Mouse (Mus musculus) forebrain, postnatal 0 days (tissue): ENCODE measurements around the gene 4930426L09Rik. TPM values are rescaled to one million over a fixed set of nuclear protein-coding genes. Genes with fewer than 3 reads are reported as not detected.

Source experiments
- ATAC-seq: fragments of 200-750 bp; cut with Nextera tagmentation; 2 replicates; pipeline ENCODE4 v1.8.0; 2017; ENCODE audit warnings: mild to moderate bottlenecking, moderate library complexity
- DNase-seq: peaks from one replicate; pipeline ENCODE4 v3.0.0-alpha.2; 2015
- H3K27ac ChIP-seq: fragments of 300-500 bp; sonication (generic); 2 replicates; pipeline ENCODE4 v1.5.1; 2014; ENCODE audit warnings: low read depth, mild to moderate bottlenecking, antibody characterized with exemption, low read length, moderate library complexity, mixed read lengths
- H3K27me3 ChIP-seq: fragments of 300-500 bp; sonication (generic); 2 replicates; pipeline ENCODE4 v1.6.1; 2014; ENCODE audit warnings: mild to moderate bottlenecking, low read length, mixed read lengths; ENCODE audit not compliant: insufficient read depth
- H3K36me3 ChIP-seq: fragments of 300-500 bp; sonication (generic); 2 replicates; pipeline ENCODE4 v1.6.1; 2014; ENCODE audit warnings: mild to moderate bottlenecking, moderate library complexity; ENCODE audit not compliant: insufficient read depth
- H3K4me1 ChIP-seq: fragments of 300-500 bp; sonication (generic); 2 replicates; pipeline ENCODE4 v1.6.1; 2014; ENCODE audit warnings: antibody characterized with exemption; ENCODE audit not compliant: insufficient read depth
- H3K4me2 ChIP-seq: fragments of 300-500 bp; sonication (generic); 2 replicates; pipeline ENCODE4 v1.6.1; 2014; ENCODE audit warnings: low read depth, mild to moderate bottlenecking, moderate library complexity
- H3K4me3 ChIP-seq: fragments of 300-500 bp; sonication (generic); 2 replicates; pipeline ENCODE4 v1.5.1; 2014; ENCODE audit warnings: low read depth, low read length, mixed read lengths
- H3K9ac ChIP-seq: fragments of 300-500 bp; sonication (generic); 2 replicates; pipeline ENCODE4 v1.6.1; 2014; ENCODE audit warnings: mild to moderate bottlenecking
- H3K9me3 ChIP-seq: fragments of 300-500 bp; sonication (generic); 2 replicates; pipeline ENCODE4 v1.6.1; 2016; ENCODE audit warnings: low read length
- CTCF ChIP-seq: sonication (generic); IDR thresholded peaks from 2 replicates; pipeline ENCODE4 v1.5.1; 2016; ENCODE audit warnings: antibody characterized with exemption, control low read depth, low read depth
- WGBS: fragments of 180-500 bp; shearing (Covaris S2); extraction: QIAGEN DNeasy Blood & Tissue Kit; methylation state at CpG from one replicate; pipeline ENCODE4 v1.1.7; 2014; 5-methylcytosine and 5-hydroxymethylcytosine counted together
- polyA plus RNA-seq: library from polyadenylated mRNA; unstranded; fragments of >200 nt; fragmentation: Nextera tagmentation; extraction: Ambion mirVana; gene quantifications from 2 replicates; pipeline ENCODE4 v1.2.1, GENCODE M21; 2015
- total RNA-seq: library from RNA; depleted of rRNA; stranded (reverse); fragments of >200 nt; gene quantifications from 2 replicates; pipeline ENCODE4 v1.2.3, GENCODE M21; 2014

Gene 4930426L09Rik
- total and polyA plus RNA-seq, 2 experiments from 2014 or later, result 0.29 to 0.58 TPM

DNA sequence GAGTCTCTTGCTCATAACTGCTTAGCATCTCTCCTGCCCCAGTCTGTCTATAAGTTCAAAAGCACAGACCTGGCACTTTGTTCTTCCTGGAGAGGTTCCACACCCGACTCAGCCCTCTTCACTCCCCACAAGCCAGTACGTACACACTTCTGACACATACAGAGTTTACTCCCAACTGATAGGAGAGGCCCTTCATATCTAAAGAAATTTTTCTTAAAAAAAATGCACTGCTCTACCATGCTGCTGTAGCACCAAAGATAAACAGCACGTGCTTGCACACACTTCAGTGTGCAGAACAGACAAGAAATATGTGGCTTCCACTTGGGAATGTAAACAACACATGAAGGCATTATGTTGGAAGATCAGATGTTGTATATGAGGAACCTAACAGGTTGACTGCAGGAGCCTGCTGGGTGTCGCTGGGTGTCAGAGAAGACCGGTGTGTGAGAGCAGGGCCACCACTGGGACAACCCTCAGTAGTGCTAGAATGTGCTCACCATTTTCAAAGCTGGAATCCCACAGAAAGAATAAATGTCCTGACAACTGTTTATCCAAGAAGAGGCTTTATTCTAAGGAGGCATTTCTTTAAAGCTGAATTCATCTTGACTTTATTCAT is 29.0 kb upstream of the 4930426L09Rik start:
- no peak for TF ChIP-seq CTCF
- H3K4me2 ChIP-seq, result no peak overlapping the region
- no peak overlapping the region for H3K4me3 ChIP-seq
- H3K36me3 ChIP-seq, result no peaks in the 10 kb centered on the region
- H3K9ac ChIP-seq, result no peak overlapping the region
- DNase-seq (no peak), ATAC-seq (no peak)
- H3K27ac ChIP-seq, result no peak overlapping the region
- no peaks in the 10 kb centered on the region for H3K4me1 ChIP-seq
- 79% methylated on average over 5 of the region's 5 CpGs for WGBS
- H3K27me3 ChIP-seq, result no peaks in the 10 kb centered on the region
- 0 out of 2 replicates have a peak, but pooled peaks cover 6% of the 10 kb centered on the region for H3K9me3 ChIP-seq

DNA sequence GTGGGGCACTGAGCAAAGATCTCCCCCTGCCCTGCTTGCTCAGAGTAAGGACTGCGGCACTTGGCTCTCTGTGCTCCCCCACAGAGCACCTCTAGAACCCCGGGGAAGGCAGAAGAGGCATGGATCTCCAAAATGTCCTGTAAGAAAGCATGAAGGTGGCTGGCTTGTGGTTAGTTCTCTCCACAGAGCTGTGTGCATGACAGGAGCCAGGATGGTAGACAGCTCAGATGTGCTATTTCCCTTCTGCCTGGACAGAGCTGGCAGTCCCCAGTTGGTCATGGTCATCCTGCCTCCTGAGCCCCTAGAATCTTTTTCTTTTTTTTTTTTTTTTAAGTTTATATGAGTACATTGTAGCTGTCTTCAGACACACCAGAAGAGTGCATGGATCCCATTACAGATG is 27.7 kb upstream of the 4930426L09Rik start:
- H3K9me3 ChIP-seq, result 0 out of 2 replicates have a peak, but pooled peaks cover 6% of the 10 kb centered on the region
- no peak overlapping the region for H3K9ac ChIP-seq
- no peaks in the 10 kb centered on the region for H3K4me1 ChIP-seq
- no peaks in the 10 kb centered on the region for H3K27me3 ChIP-seq
- no peak for ATAC-seq
- H3K4me2 ChIP-seq, result no peak overlapping the region
- WGBS, result 96% methylated on average over 2 of the region's 2 CpGs
- TF ChIP-seq CTCF, result no peak
- H3K27ac ChIP-seq, result no peak overlapping the region
- H3K36me3 ChIP-seq, result no peaks in the 10 kb centered on the region
- DNase-seq, result no peak
- H3K4me3 ChIP-seq, result no peak overlapping the region

DNA sequence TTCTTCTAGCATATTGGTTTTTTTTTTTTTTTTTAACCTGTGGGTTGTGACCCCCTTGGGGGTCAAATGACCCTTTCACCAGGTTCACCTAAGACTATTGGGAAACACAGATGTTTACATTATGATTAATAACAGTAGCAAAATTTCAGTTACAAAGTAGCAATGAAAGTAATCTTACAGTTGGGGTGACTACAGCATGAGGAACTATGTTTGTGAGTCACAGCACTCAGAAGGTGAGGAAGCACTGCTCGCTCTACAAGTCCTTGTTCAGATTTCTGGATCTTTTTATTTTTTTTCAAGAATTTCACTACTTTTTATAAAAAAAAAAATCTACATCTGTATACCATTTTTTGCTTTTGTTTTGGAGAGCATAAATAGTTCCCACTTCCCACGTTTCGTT is 26.6 kb upstream of the 4930426L09Rik start:
- no peak overlapping the region for H3K4me2 ChIP-seq
- no peaks in the 10 kb centered on the region for H3K27me3 ChIP-seq
- H3K9me3 ChIP-seq, result 0 out of 2 replicates have a peak, but pooled peaks cover 6% of the 10 kb centered on the region
- H3K36me3 ChIP-seq, result no peaks in the 10 kb centered on the region
- ATAC-seq (no peak), DNase-seq (no peak)
- no peak overlapping the region for H3K27ac ChIP-seq
- H3K4me1 ChIP-seq, result no peaks in the 10 kb centered on the region
- 90% methylated on average over 3 of the region's 3 CpGs for WGBS
- TF ChIP-seq CTCF, result no peak
- no peak overlapping the region for H3K4me3 ChIP-seq
- H3K9ac ChIP-seq, result no peak overlapping the region

DNA sequence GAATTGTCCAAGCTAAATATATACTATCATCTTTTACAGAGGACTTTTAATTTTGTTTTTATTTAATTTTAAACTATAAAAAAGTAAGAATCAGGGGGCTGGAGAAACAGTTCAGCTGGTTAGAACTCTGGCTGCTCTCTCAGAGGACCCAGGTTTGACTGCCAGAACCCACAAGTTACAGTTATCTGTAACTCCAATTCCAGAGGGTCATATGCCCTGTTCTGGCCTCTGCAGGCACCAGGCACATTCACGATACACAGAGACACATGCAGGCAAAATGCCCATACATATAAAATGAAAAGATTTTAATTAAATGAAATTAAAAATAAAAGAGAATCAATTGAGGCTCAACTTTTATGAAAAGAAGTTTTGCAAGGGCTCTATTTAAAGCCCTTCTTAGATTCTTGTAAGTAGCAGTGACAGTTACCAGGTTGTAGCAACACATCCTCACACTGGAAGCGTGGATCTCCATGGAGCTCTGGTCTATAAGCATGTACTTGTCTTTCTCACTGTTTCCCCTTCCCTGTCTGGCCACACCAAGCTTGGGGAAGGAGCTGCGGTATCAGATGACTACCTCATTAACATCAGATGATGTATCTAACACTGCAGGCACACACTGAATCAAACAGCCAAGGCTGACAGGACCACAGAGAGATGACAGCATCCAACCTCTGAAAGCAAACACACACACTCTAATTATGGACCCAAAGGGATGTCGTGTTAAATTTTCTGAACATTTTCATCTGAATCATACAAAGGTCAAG is 23.1 kb upstream of the 4930426L09Rik start:
- H3K27ac ChIP-seq, result no peak overlapping the region
- no peaks in the 10 kb centered on the region for H3K27me3 ChIP-seq
- H3K36me3 ChIP-seq, result no peaks in the 10 kb centered on the region
- 49% methylated on average over 4 of the region's 4 CpGs for WGBS
- no peaks in the 10 kb centered on the region for H3K4me1 ChIP-seq
- no peak overlapping the region for H3K4me3 ChIP-seq
- no peak overlapping the region for H3K4me2 ChIP-seq
- H3K9ac ChIP-seq, result no peak overlapping the region
- DNase-seq (no peak), ATAC-seq (no peak)
- no peak for TF ChIP-seq CTCF
- H3K9me3 ChIP-seq, result 0 out of 2 replicates have a peak, but pooled peaks cover 6% of the 10 kb centered on the region

DNA sequence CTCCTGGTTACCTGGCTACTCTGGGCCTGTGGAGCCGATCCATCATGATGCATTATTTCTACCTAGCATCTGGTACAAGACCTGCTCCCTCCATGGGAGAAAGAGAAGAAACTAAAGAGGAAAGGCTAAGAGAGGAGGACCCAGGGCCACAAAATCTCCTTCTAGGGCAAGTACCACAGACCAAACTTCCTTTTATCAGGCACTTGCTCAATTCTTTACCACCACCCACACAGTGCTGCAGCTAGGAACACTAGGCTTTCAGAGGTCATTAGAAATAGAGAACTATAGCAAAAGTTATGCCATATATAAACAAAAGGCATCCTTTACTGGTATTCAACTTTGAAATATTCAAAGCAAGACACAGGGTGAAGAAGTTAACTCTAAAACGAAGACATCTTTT is 22.0 kb upstream of the 4930426L09Rik start:
- H3K4me2 ChIP-seq, result no peak overlapping the region
- no peak for TF ChIP-seq CTCF
- no peak overlapping the region for H3K4me3 ChIP-seq
- H3K36me3 ChIP-seq, result no peaks in the 10 kb centered on the region
- H3K9me3 ChIP-seq, result 0 out of 2 replicates have a peak, but pooled peaks cover 6% of the 10 kb centered on the region
- DNase-seq (no peak), ATAC-seq (no peak)
- no peaks in the 10 kb centered on the region for H3K27me3 ChIP-seq
- H3K27ac ChIP-seq, result no peak overlapping the region
- no peak overlapping the region for H3K9ac ChIP-seq
- no peaks in the 10 kb centered on the region for H3K4me1 ChIP-seq
- 94% methylated on average over 2 of the region's 2 CpGs for WGBS

DNA sequence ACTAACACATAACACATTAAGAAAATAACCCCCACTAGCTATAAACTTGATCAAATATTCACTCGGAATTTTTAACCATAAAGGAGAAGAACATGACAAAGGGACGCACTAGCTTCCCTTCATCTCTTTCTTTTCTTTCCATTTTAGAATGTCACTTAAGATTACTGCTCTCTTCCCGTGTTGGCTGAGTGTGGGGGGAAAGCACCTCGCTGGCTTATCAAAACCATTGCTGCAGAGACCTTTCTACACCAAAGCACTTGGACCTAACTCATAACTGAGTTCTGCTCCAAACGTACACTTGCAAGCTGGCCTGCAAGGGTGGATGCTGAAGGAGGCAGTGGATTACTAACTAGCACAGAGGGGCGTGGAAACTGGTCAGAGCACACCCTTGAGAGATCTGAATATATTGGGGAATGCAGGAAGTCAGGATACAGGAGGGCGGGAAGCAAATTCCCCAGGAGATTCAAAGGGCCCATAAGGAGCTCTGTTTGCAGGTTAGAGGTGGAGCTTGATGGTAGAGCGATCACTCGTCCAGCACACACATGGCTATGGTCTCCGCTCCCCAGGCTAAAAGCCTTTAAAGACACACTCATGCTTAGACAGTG is 20.8 kb upstream of the 4930426L09Rik start:
- Histone ChIP-seq H3K4me2 (no peak overlapping the region), H3K4me1 (no peaks in the 10 kb centered on the region), H3K27ac (no peak overlapping the region), H3K27me3 (no peaks in the 10 kb centered on the region), H3K36me3 (no peaks in the 10 kb centered on the region), H3K9ac (no peak overlapping the region), H3K4me3 (no peak overlapping the region), H3K9me3 (0 out of 2 replicates have a peak, but pooled peaks cover 6% of the 10 kb centered on the region)
- ATAC-seq (no peak), DNase-seq (no peak)
- no peak for TF ChIP-seq CTCF
- 89% methylated on average over 10 of the region's 10 CpGs for WGBS

DNA sequence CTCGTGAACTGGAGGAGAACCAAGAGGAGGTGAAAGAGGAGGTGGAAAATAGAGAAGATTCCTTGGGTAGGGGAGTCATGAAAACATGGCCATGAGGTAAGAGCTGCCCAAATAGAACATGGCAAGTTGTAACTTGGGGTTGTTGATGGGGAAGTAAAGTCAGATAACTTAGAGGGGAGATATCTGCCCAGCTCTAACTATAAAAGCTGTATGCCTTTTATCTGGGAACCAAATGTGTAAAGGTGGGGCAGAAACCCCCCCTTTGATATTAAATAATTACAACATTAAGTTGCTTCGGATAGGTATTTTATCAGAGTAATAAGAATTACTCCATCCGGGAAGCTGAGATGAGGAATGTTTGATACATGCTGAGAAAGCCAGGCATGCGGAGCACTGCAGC is 19.1 kb upstream of the 4930426L09Rik start:
- H3K9ac ChIP-seq, result no peak overlapping the region
- ATAC-seq, result no peak
- no peak overlapping the region for H3K27ac ChIP-seq
- no peak overlapping the region for H3K4me2 ChIP-seq
- H3K4me3 ChIP-seq, result no peak overlapping the region
- no peak for DNase-seq
- no peaks in the 10 kb centered on the region for H3K36me3 ChIP-seq
- H3K27me3 ChIP-seq, result no peaks in the 10 kb centered on the region
- H3K4me1 ChIP-seq, result no peaks in the 10 kb centered on the region
- no peaks in the 10 kb centered on the region for H3K9me3 ChIP-seq
- TF ChIP-seq CTCF, result no peak
- 91% methylated on average over 4 of the region's 4 CpGs for WGBS
